Mouse (Mus musculus): ENCODE results near the gene Hist4h4.

DNA sequence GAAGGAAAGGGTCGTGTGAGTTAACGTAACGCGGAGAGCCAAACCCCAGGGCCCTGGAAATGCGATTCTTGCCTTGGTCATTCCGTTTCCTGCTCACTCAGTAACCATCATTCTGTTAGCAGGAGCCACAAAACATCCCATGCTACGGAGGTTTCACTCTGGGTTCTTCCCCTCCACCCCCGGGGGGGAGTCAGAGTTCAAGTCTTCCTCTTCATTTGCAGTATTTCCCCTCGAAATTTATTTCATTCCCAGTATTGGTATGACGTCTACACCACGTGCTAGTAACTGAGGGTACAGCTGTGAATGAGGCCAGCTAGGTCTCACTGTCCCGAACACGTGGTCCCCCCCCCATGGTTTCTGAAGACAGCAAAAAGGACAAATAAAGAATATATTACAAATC, 5.5 kb upstream of the Hist4h4 start:
- TF ChIP-seq CTCF (IDR thresholded peaks at IDR 0.05; ENCODE audit: borderline replicate concordance, control insufficient read depth, extremely low read depth, insufficient read depth, low read length, poor library complexity) (no peak), POLR2A (IDR thresholded peaks at IDR 0.05; ENCODE audit: control insufficient read depth, extremely low read depth, insufficient read depth, low read length, poor library complexity) (no peak)

All from thymus, adult 2 months (tissue).